Mouse (Mus musculus) adipocyte (in vitro differentiated cells): ENCODE results near the gene Gm49318.
A peak's percentile ranks its signal among the peaks of the same experiment; 100 is the strongest.
"Not testable (repeated sequence)": the region's sequence is repeated elsewhere in the genome, so short reads cannot be mapped to it uniquely, and the experiment has no call there.

Experiments
- DNase-seq: peaks from one replicate; pipeline ENCODE4 v3.0.0-alpha.2; 2016; ENCODE audit warnings: low spot score

Gm49318 gene

GRCm38 (mm10) chr9:22070791-22071573 is at the start of gene Gm49318, which contains the start of gene Zfp653:
Gene Gm49318 (minus strand): TSS chr9:22071259.
Gene Zfp653 (minus strand): TSS chr9:22071376.
- peak; percentile 98 for DNase-seq

- DNase-seq, result peak; percentile 80
Observed at GRCm38 (mm10) chr9:22119543-22119942, 48.5 kb upstream of the Gm49318 start.

- peak; percentile 73 for DNase-seq
Observed at GRCm38 (mm10) chr9:22117754-22118456, 46.8 kb upstream of the Gm49318 start.

DNA sequence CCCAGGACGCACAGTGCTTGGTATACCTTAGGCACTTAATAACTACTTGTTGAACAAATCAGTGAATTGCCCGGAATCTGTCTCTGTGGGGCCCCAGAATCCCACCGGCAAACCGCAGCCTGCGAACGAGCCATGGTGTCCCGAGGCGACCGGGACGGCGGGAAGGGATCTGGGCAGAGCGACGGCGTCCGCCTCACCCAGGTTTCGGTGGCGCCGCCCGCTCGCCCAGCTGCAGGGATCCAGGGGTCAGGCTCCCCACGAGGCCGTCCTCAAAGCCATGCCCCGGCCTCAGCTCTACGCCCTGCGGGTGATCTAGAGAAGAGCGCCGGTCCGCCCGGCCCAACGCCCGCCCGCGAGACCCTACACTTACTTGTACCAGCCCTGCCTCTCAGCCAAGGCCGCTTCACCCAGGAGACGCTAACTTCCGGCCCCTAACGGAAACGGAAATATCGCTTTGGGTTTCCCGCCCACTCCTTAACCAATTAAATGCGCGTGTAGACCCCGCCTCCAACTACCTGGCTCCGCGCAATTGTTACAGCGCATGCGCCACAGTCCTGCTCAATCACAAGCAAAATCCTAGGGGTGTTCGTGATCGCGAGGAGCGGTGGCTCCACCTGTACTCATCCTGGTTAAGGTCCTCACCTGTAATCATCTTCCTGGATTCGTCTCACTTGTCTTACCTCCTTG is 45.8 kb upstream of the Gm49318 start, which contains the start of gene Elof1:
Elof1 (minus strand) TSS at position 433 of the 687 bp plus-strand sequence.
- peak; percentile 98 for DNase-seq

- DNase-seq, result no peak
Observed at GRCm38 (mm10) chr9:22116086-22116485, 45.0 kb upstream of the Gm49318 start.

- no peak for DNase-seq
Observed at GRCm38 (mm10) chr9:22115635-22116034, 44.6 kb upstream of the Gm49318 start.

DNA sequence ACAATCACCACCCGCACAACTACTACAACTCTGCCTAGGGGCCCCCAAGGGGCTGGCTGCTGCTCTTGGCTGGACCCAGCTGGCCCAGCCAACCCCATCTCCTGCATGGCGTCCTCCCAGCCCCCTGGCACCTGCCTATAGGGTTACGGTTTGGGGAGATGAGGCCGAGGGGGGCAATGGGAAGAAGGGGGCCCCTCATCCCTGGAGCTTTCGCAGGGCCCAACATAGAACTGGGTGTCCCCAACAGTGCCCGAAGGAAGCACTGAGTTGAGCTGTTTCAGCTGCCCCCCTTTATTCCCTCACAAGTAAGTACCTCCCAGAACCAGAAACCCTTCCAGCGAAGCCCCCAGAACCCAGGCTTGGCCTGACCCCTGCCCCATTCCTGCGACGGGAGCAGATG is 37.1 kb upstream of the Gm49318 start:
- no peak for DNase-seq

DNA sequence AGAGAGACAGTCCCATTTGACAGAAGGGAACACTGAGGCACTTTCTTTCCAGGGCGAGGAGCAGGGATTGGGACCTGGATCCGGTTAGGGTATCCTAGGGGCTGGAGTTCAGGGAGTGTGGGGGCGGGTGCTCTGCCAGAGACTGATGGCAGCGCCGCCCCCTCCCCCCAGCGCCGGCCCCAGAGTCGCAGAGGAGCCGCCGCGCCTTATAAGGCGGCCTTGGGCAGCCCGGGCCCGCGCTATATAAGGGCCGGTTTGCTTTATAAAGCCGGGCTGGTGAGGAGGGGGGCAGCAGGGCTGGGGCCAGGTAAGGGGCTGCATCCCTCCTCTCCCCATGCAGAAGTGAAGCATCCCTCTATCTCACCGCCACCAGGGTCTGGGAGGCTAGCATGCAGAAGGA is 28.9 kb upstream of the Gm49318 start:
- no peak for DNase-seq

DNA sequence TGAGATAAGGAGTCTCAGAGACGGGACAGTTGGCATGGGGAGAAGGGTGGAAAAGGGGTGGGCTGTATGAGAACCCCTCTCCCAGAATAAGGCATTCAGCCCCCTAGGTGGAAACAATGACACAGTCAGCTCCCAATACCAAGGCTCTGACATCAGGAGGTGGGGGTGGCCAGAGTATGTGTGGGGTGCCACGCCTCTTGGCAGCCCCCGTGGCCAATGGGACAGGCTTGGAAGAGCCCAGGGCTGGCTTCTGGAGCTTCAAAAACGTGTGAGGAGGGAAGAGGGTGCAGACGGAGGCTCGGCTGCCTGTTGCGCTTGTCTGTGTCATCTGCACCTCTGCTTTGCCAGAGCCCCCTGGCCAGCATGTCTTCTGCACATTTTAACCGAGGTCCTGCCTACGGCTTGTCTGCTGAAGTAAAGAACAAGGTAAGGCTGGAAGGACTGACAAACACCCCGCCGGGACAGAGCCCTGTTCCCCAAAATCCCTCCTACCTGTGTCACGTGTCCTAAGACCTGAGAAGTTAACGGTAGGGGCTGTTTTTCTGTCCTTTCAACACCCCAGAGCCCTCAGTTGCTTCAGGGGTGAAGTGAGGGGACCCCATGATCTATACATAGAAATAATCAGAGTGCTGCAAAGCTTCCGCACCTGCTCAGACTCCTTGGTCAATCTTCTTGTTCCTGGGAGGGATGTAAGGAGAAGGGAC is 28.1 kb upstream of the Gm49318 start, which contains the start of gene Cnn1:
Cnn1 (plus strand) TSS at position 224 of the 704 bp plus-strand sequence.
- DNase-seq, result no peak

GRCm38 (mm10) chr9:22095854-22096307 is 24.8 kb upstream of the Gm49318 start:
- DNase-seq, result no peak

DNA sequence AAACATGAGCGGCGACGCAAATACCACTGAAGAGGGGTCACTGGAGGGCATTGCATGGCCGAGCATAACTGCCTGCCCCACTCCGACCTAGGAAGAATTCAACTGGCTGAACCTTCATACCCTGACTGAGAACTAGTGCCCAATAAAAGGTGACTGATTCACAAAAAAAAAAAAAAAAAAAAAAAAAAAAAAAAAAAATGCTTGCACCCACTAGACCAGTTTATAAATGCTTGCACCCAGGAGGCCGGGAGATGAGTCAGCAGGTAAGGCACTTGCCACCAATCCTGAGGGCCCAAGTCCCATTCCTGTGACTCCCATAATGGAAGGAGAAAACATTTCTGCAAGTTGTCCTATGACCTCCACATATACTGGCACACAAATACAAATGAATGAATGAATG is 21.7 kb upstream of the Gm49318 start:
- DNase-seq, result no peak

DNA sequence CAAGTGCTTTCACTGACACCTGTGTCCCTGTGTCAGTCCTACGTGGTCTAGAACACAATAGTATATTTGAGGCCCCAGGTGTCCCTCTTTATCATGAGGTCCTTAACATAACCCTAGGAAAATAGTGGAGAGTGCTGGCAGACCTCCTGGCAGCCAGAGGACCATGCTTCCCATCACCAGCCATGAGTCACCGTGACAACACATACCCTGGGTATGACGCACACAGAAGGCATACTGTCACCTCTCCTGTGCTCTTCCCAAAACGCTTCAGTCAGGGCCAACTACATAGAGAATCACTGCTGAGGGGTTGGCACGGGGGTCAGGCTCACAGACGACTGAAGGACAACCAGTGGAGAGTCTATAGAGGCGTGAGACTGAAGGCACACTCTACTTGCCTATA is 18.9 kb upstream of the Gm49318 start:
- no peak for DNase-seq

DNA sequence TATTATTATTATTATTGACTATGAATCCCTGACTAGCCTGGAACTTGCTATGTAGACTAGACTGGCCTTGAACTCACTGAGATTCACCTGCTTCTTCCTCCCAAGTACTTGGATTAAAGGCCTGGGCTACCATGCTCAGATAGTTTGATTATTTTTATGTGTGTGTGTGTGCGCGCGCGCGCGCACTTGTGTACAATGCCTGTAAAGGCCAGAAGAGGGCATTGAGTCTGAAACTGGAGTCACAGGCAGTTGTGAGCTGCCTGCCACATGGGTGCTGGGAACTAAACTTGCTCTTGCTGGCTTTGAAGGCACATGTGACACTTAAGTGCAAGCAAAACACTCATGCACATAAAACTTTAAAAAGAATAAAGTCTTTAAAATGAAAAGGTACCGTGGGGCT is 18.2 kb upstream of the Gm49318 start:
- no peak for DNase-seq

DNA sequence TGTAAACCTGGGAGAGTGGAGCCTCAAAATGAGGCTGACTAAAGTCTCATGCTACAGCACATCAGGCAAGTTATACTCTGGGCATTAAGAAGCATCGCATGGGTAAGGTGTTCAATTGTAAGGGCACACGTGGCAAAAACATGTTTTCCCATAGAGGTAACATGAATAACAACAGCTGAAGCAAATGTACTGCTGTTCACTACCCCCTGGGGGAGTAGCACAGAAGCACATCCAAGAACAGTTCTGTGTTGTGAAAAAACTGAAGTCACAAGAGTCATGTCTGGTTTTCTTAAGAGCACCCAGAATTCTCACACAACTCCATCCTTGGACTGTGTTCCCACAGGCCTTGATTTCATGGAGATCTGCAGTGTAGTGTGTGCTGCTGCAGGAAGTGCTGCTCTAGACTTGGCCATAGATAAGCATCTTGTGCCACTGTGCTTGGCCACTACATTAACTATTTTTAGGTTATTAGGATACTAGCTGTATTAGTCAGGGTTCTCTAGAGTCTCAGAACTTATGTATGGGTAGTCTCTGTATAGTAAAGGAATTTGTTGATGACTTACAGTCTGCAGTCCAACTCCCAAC is 16.1 kb upstream of the Gm49318 start:
- DNase-seq, result no peak

GRCm38 (mm10) chr9:22086012-22086411 is 15.0 kb upstream of the Gm49318 start:
- no peak for DNase-seq

- peak; percentile 96 for DNase-seq
Observed at GRCm38 (mm10) chr9:22085022-22085834, 14.2 kb upstream of the Gm49318 start, which contains the start of gene Ecsit. Gene Ecsit (minus strand): TSS chr9:22085438.

DNA sequence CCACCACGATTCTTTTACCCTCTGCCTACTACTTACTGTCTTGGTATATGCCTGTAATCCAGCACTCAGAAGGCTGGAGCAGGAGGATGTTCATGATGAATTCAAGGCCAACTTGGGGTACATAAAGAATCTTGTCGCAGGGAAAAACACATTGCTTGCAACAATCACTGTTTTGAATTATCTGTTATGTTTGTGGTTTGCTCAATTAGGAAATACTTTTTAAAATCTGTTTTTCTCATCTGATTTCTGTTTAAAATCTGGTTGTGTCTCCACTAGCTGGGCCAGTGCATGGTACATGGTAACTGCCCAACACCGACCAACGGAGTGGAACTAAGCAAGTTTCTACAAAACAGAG is 13.6 kb upstream of the Gm49318 start:
- no peak for DNase-seq

- DNase-seq, result no peak
Observed at GRCm38 (mm10) chr9:22076223-22076622, 5.2 kb upstream of the Gm49318 start.

DNA sequence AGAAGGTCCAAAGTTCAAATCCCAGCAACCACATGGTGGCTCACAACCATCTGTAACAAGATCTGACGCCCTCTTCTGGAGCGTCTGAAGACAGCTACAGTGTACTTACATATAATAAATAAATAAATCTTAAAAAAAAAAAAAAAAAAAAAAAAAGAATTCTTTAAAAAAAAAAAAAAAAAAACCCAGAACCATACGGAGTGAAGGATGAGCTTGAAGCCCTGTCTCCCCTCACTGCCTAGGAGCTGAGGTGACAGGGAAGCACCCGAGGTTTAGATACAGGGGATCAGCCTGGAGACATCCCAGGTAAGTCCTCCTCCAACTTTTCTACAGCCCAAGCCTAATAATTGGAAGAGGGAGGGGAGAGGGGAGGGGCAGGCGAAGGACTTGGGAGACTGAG is 4.7 kb upstream of the Gm49318 start:
- DNase-seq, result not testable (repeated sequence)

- DNase-seq, result no peak
Observed at GRCm38 (mm10) chr9:22072276-22072675, 1.2 kb upstream of the Gm49318 start.
